Mouse (Mus musculus): ENCODE measurements around the gene Zdbf2.
"Not testable (repeated sequence)": the region's sequence is repeated elsewhere in the genome, so short reads cannot be mapped to it uniquely, and the experiment has no call there.

Gene Zdbf2

GRCm38 (mm10) chr1:63263671-63264070 is 9.4 kb upstream of the Zdbf2 start:
- DNase-seq (ENCODE audit: low spot score in 2 of 2), result no peak

DNA sequence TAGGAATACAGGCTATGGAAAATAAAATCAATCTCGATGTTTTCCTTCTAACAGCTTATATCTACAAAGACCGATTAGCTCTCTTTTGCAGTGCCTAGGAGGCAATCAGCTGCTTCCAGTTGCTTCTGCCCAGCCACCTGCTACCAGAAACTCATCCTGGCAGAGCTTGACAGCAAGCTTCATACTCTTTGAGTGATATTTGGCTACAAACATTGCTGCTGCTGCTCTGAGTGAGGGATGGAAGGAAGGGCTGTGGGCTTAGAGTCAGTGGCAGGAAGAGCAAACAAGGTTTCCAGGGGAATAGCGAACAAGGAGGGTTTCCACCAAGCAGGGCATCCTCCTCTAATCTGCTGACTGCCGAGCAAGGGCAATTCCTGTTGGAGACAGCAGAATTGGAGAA is 7.6 kb upstream of the Zdbf2 start:
- no peak for DNase-seq (ENCODE audit: low spot score in 2 of 2)

DNA sequence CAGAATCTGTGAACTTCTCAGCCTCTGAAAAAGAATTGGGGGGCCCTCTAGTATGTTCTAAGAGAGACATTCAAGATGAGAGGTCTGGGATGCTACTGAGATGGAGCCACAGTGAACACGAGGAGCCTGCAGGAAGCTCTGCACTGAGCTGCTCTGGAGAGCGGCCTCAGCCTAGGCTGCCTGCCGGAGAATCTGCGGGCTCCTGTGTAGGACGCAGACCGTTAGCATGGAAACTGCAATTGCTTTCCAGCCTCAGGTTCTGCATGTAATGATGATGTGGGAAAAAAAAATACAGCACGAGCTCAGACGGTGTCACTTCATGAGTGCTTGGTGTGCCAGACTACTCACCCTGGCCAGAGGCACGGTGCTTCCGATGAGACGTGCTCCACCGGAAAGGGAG is 6.9 kb upstream of the Zdbf2 start:
- DNase-seq (ENCODE audit: low spot score in 2 of 2), result no peak

- no peak for DNase-seq (ENCODE audit: low spot score in 2 of 2)
Measured at GRCm38 (mm10) chr1:63266716-63267115, 6.3 kb upstream of the Zdbf2 start.

DNA sequence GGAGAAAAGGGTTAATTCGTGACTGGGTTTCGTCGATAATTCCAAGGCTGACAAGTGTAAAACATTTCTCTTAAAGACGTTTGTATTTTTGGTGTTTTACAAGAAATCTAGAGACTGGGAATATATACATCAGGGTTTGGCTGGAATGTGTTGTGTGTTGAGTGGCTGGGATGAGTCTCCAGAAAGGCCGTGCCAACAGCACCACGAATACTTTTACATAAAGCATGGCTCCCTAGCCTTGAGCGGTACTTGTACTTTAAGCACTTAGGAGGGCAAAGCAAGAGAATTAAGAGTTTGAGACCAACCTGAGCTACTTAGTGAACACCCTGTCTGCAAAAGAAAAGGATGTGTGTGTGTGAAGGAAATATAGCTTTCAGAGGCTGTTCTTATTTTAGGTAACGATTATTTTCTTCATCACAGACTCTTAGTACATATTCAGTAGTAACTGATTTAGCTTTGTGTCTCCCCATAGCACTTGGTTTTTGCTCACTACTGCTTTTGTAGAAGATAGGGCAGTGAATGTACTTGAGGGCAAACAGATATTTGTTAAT is 865 bp upstream of the Zdbf2 start:
- DNase-seq (ENCODE audit: low spot score in 2 of 2), result no peak

DNA sequence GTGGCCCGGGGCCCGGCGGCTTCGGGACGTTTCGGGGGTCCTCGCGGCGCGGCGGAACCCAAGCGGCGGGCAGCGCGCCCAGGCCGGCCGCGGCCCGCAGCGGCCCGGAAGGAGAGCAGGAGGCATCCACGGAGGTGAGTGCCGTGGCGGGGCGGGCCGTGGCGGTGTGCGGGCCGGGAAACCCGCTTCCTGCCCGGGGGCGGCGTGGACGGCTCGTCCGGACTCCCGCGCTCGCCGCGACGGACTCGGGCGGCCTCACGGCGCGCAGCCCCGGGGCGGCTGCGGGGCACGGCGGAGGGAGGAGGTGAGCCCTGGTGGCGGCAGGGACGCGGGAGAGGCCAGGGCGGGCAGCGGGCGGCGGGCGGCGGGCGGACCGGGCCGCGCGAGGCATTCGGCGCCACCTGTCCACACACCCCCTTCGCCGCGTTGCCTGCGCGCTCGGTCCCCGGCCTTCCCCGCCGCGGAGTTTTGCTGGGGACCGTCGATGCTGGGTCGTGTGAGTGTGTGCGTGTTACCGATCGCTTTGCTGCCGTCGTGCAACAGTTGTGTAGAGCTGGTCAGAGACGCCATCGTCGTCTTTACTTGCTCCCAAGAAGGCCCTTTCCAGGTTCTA is 380 bp downstream of the Zdbf2 start:
- no peak for DNase-seq (ENCODE audit: low spot score in 2 of 2)

GRCm38 (mm10) chr1:63274046-63274730 is 1.1 kb downstream of the Zdbf2 start:
- no peak for DNase-seq (ENCODE audit: low spot score in 2 of 2)

- DNase-seq (ENCODE audit: low spot score in 2 of 2), result no peak
Measured at GRCm38 (mm10) chr1:63278106-63278505, 5.0 kb downstream of the Zdbf2 start.

DNA sequence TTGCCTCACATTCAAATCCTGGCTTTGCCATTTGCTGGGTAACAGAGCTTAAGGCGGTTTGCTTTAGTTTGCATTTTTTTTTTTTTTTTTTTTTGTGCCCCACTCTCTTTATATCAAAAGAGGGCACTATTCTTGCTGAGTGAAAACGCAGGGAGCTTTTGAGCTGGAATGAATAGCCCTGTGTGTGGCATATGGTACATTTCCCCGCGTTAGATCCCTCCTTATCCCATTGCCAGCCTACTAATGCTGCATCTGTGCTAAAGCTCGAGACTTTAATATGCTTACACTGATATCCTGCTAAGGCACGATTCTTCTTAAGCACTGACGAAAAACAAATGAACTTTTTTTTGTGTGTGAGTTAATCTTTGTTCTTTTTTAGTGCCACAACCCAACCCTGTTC is 20.9 kb downstream of the Zdbf2 start:
- DNase-seq (ENCODE audit: low spot score in 2 of 2), result no peak

DNA sequence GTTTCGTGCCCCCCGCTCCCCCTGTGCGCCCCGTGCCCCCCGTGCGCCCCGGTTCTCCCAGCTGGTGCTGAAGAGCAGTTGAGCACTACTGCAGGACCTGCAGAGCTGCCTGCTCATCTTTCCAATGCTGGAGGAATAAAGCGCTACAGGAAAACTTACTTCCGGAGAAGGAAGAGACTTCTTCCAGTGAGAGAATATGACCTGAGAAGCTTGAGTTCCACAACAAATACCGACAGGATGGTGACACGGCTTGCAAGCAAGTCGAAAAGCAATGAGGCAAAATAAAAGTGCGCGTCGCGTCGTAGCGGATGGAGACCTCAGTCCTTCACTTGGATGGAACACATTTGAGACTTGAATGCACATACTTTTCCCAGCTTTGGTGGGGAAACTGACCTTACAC is 36.6 kb downstream of the Zdbf2 start:
- no peak for DNase-seq (ENCODE audit: low spot score in 2 of 2)

DNA sequence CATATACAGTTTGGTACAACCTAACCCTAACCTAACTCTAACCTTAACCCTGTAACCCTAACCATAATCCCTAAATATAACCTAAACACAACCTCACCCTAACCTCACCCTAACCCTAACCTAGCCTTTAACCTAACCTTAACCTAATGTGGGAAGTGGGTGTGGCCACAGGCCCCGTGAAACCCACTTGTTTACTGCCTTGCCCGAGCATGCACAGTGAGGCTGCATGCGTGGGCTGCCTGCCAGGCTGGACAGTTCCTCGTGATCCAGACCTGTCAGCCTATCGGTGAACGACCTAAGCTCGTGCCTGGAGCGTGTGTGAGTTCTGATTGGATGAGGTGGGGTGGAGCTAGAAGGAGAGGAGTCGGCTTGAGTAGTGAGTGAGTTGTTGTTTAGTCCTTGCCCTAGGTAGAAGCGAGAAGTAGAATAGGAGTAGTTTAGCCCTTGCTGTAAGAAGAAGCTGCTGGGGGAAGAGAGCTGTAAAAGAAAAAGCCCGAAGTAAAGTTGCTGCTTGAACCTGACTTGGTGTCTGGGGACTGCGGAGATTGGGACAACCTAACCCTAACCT is 50.6 kb downstream of the Zdbf2 start:
- not testable (repeated sequence) for DNase-seq (ENCODE audit: low spot score in 2 of 2)

All from thymus, postnatal 10 days (tissue).